Mouse (Mus musculus) lung, adult 18-20 months (tissue): ENCODE results near the gene Gm21954.
A peak's percentile ranks its signal among the peaks of the same experiment; 100 is the strongest.

Experiments
- DNase-seq, 2 experiments: peaks; one replicate each; pipeline ENCODE4 v3.0.0; 2022; ENCODE audit warnings: mixed read lengths in 2 of 2

Gene Gm21954

GRCm38 (mm10) chr3:55461685-55462655 lies 10.0 kb downstream of the Gm21954 start:
- DNase-seq = no peak

DNA sequence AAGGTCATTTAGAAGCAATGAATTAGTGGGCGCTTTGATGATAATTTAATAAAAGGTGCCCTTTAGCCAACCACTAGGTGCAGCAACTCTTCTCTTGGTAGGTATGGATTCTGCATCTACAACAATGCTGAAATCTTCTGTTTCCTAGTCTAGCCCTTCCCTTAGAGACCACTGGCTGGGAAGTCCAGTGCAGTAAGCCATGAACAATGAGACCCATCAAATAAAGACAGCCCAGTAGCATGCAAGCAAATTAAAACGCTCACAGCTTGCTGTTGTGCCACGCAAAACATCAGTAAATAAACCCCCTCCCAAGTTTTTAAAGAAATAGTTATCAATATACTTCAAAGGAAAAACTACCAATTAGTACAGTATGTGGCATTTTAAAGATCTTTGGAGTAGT lies 10.9 kb downstream of the Gm21954 start:
- DNase-seq = no peak

DNA sequence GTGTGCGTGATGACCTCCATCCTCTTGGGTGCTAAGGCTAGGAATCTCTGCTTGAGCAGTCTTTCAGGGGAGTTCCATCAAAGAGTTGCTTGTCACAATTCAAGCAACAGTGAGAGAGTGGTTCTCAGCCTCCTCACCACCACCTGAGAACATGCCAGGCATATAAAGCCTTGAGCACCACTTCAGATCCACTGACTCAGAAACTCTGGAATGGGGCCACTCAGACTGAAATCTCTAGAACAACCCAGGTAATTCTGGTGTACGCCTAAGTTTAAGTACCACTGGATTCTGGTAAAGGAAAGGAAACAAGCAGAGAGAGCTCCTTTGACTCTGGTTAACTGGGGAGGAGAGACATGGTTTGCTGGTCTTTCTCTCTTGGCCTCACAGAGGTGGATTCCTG lies 19.5 kb downstream of the Gm21954 start:
- peak; percentile 46 to 57 for DNase-seq

GRCm38 (mm10) chr3:55451877-55452276 lies 20.1 kb downstream of the Gm21954 start:
- no peak for DNase-seq

- no peak for DNase-seq
Observed at GRCm38 (mm10) chr3:55451035-55451434, 21.0 kb downstream of the Gm21954 start.

- no peak for DNase-seq
Observed at GRCm38 (mm10) chr3:55449148-55449547, 22.9 kb downstream of the Gm21954 start.

DNA sequence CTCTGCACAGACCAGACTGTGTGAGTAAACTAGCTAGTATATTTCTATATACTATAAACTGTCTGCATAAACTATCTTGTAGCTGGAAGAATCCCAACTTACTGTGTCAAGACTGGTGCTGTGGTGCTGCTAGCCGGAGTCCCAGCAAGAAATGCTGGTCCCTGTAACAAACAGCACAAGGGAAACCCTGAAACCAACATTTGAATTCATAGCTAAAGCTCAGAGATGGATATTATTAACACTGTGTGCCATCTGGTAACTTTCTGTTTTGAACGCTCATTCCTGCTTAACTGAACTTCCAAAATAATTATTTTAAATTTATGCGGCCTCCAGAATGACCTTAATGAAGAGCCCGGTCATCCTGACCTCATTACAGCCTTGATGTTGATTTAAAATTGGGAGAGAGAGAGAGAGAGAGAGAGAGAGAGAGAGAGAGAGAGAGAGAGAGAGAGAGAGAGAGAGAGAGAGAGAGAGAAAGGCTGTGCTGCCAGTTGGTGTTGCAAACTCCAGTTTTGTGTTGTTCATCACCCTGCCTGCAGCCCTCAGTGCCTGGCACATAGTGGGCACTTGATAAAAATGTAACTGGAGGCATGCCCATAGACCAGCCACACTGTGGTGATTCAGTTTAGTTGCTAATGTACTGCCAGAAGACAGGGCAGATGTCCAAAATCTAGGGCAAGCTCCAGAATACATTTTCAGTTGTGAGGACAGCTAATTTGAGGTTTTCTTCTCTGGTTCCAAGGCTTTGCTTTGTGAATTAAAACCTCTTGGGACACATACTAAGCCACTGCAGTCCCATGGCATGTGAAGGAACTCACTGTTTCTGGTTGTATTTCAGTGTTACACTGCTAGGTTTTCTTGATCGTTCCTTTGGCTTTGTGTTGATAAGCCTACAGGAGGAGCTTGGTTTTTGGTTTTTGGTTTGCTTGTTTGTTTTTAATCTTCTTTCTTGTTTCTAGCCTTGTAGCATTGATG lies 24.2 kb downstream of the Gm21954 start:
- DNase-seq = peak in 1 of 2 experiments; percentile 3

DNA sequence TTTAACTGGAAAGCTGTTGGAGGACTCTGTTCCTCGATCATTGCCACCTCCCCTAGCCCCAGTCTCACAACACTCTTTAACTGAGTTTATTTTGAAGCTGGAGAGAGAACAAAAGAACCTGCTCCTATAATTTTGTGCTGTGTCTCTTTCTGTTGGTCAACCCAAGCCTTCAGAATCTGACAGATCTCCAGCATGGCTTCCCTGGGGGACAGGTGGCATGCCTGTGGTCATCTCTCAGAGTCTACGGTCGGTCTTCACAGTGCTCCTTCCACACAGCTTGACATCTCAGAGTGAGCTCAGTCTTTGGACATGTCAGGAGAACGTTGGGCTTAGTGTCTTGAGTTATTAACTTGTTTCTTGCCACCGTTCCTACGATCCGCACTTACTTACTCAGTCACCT lies 25.3 kb downstream of the Gm21954 start:
- DNase-seq = no peak

DNA sequence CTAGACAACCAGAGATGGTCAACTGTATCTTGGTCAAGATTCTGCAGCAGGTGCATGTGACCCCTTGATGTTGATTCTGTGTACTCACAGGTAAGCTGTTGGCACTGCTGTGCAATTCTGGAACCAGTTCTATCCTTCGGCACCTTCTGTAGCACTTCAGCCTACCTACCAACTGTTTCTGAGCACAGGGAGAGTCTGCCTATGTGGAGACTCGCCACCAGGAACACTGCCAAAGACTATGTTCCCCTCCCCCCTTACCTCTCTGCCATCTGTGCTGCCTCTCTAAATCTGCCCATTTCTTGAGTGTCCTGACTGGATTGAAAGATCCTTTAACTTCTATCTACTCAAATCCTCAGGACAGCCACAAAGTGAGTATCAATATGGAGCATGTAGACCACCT lies 28.3 kb downstream of the Gm21954 start:
- DNase-seq = no peak

DNA sequence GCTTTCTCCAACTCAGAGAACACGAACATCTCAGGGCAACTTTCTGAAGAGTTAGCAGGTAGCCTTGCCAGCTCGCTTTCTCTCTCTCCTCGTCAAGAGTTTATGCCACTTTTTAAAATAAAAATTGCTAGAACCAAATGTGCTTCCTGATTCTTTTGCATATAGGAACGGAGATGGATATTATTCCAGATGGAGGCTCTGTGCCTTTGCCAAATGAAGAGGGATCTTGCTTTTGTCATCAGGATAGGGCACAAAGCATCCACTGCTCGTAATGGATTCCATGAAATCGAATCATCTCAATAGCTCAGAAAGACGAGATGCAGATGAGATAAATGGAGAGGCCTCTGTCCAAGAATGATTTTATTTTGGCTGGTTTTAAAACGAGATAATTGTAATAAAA lies 28.7 kb downstream of the Gm21954 start:
- no peak for DNase-seq

GRCm38 (mm10) chr3:55442012-55442645 lies 29.9 kb downstream of the Gm21954 start:
- DNase-seq = no peak

DNA sequence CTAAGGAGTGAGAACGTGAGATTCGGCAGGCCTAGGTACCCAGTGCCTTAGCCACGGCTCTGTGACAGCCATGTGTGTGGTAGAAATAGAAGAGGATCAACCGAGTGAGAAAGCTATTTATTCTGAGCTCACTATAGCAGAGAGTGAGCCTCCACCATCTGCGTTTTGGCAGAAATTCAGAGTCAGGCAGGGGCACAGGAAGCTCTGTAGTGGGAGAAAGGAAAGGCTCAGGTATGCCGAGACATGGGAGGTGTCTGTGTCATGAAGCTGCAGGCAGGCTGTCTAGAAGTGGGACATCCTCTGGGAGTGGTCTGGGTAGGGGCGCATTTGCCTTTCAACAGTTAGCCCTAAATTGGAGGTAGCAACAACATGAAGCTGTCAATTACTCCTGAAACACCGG lies 31.7 kb downstream of the Gm21954 start:
- no peak for DNase-seq

DNA sequence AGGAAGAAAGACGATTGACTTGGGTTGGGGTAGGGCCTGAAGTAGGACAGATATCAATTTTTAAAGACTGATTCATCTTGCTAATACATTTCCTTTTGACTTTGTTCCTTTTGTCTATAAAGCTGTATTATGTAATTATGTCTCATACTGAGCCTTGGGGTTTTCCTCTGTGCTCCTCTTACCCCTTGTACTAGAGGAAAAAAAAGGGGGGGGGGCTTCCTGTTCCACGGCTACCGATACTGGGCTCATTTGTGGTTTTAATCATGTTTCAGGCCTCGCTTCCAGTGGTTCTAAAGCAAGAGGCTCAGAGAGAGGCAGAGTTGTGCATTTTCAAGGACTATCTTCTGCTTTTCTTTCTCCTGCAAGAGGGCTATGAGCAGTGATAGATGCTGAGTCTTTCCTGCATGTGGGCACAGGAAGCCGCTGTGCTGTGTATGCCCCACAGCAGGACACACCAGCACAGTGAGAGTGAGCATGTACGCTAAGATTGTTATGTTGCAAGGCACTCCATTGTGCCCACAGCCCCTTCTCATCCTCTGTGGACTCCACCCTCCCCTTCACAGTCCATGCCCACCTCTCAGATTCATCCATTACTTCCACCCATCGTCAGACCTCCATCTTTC lies 33.1 kb downstream of the Gm21954 start:
- no peak for DNase-seq

- DNase-seq = no peak
Observed at GRCm38 (mm10) chr3:55434276-55434675, 37.7 kb downstream of the Gm21954 start.

- no peak for DNase-seq
Observed at GRCm38 (mm10) chr3:55431223-55431622, 40.8 kb downstream of the Gm21954 start.

- no peak for DNase-seq
Observed at GRCm38 (mm10) chr3:55430022-55430549, 41.9 kb downstream of the Gm21954 start.

DNA sequence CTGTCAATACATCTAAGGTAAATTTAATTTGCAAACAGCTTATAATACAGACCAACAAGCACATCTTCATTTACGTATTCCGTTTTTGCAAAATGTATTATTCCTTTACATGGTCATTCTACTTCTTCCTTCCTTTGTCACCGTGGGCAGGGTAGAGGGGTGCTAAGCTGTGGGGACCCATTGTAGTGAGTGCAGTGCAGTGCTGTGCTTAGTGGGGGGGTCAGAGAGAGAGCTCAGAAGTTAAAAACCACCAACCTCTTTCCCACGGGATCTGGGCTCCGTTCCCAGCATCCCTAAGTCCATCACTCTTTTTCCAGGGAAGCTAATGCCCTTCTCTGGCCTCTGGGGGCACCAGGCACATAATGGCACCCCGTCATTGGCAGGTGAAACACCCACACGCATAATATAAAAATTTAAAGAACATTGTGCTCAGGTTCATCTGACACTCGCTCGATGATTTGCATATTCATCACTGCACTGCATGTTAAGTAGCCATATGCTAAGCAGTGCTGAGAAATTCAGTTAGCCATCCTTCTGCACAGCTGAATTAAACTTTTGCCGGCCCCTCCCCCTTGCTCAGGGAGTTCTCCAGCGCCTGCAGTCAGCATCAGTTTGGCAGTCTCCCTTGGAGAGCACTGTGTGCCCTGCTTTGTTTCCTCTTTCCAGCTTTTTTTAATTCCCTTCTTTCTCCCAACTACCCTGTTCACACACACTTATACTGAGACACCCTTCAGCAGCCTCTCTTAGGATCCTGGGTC lies 48.2 kb downstream of the Gm21954 start:
- no peak for DNase-seq

DNA sequence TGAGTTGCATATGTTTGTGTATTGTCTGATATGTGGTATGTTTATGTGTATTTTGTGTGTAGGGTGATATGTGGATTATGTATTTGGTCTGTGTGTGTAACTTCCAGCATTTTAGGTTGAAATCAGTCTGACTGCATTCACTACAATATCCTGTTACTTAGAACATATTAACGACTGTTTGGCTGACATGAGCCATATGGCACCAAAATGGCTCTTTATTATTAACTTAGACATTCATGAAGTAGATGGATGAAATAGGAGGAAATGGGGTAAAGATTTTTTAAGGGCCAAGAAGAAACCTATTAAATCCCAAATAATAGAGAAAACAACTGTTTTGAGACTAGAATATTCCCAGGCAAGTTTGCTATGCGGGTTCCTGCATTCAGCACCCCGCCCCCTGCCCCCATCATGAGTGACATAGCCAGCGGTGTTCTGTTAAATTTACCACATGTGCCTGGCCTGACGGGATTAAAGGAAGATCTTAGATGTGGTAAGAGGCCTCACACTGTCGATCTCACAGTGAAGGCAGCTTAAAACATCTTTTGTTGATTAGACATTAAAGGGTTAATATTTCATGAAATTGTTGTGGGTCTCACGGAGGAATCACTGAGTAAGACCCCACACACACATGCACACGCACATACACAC lies 51.5 kb downstream of the Gm21954 start:
- no peak for DNase-seq

- DNase-seq = no peak
Observed at GRCm38 (mm10) chr3:55419334-55419733, 52.7 kb downstream of the Gm21954 start.

DNA sequence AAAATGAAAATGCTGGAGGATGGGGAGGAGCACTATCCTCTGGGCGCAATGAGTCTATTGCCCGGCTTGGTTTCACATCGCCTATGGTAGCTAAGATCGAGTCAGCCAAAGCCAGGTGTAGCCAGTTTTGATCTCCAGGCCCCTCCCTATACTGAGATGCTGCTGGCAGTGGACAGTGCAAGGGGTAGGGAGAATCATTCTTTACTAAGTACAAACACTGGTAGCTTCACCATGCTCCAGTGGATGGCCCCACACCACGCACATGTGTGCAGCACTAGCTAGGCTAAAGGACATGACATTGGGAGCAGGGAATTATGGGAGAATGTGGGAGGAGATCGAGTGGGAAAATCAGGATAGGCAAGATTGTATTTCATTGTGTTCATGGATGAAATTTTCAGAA lies 53.2 kb downstream of the Gm21954 start:
- no peak for DNase-seq

- no peak for DNase-seq
Observed at GRCm38 (mm10) chr3:55415527-55415950, 56.5 kb downstream of the Gm21954 start.
